Mouse (Mus musculus) heart, postnatal 0 days (tissue): ENCODE measurements at regions not wholly inside any gene's neighbourhood (a gene's known extent, or its start where the extent isn't known, plus 50 kb on each side); places are given as distances from the start of the nearest gene placed in this dataset.

Experiments used
- CTCF ChIP-seq: IDR thresholded peaks from 2 replicates; pipeline ENCODE4 v1.5.1; 2016; ENCODE audit warnings: antibody characterized with exemption, control low read depth, low read depth
- EP300 ChIP-seq: IDR thresholded peaks from 2 replicates; pipeline ENCODE4 v1.6.1; 2016; ENCODE audit warnings: antibody characterized with exemption, low read depth

DNA sequence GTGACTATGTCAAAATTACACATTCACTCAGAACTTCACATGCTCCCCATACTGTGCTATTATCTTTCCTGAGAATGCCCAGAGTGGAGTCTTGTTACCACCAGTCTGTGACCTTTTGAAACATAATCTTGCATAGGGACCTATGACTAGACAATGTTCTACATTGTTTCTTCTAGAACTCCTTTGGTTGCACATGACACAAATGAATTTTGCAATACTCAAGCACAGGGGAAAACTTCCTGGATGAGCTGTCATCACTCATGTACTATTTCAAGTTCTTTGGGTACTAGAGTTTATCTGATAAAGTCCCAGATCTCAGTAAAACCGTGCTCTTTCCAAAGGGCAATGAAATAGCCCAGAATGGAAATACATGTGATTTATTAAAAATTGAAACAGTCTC, 1901.0 kb upstream of the Lrrc6 start:
- TF ChIP-seq CTCF (no peak), EP300 (no peak)
